Mouse (Mus musculus): Measurements from ENCODE around the gene Rnf31. TPM values are rescaled to one million over a fixed set of nuclear protein-coding genes. Genes with fewer than 3 reads are reported as not detected.

The Rnf31 gene
- polyA plus RNA-seq, 1 experiment from 2014 or later = 12.7 TPM

DNA sequence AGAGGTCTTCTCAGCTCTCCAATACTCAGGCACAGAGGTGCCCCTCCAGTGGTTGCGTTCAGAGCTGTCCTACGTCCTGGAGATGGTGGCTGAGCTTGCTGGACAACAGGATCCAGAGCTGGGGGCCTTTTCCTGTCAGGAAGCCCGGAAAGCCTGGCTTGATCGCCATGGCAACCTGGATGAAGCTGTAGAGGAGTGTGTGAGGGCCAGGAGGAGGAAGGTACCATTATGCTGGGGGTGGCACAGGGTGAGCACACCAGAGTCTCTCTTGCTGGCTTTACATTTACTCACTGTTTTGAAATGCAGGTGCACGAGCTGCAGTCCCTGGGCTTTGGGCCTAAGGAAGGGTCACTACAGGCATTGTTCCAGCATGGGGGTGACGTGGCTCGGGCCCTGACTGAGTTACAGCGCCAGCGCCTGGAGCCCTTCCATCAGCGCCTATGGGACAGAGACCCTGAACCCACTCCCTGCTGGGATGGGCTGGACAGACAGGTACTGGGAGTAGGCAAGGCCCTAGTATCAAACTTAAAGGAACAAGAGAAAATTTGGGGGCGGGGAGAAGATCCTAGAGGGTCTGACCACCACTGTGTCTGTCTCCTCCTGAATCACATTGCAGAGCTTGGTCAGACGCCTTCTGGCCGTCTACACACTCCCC, 4.7 kb downstream of the Rnf31 start:
- 78% methylated on average over 13 of the region's 13 CpGs for WGBS
- H3K4me3 ChIP-seq (ENCODE audit: control insufficient read depth in 1 of 2, insufficient read depth in 1 of 2, low read depth in 1 of 2, low read length in 2 of 2) = no peak overlapping the region
- no peaks in the 10 kb centered on the region for H3K27me3 ChIP-seq (ENCODE audit: control insufficient read depth, insufficient read depth, low read length)
- no peak for ATAC-seq (ENCODE audit: insufficient number of reproducible peaks, insufficient read depth, low FRiP score, low read depth)
- H3K9ac ChIP-seq (ENCODE audit: low read length) = no peak overlapping the region
- H3K36me3 ChIP-seq (ENCODE audit: control insufficient read depth, insufficient read depth, low read length) = peaks cover 75% of the 10 kb centered on the region
- H3K9me3 ChIP-seq (ENCODE audit: control insufficient read depth, low read length) = no peaks in the 10 kb centered on the region
- H3K27ac ChIP-seq (replicated peaks in 1 of 2; ENCODE audit: control insufficient read depth in 1 of 2, insufficient read depth in 1 of 2, low read depth in 2 of 2, low read length in 2 of 2) = 0 out of 4 replicates have a peak overlapping the region, but pooled peaks of 1 of the 2 experiments have one; percentile 6
- no peak overlapping the region for H3K4me2 ChIP-seq (ENCODE audit: low read length)
- peaks cover 5 to 14% of the 10 kb centered on the region in 2 experiments; a peak in 3 of 4 replicates for H3K4me1 ChIP-seq (ENCODE audit: control insufficient read depth in 2 of 2, insufficient read depth in 2 of 2, low read length in 2 of 2)

DNA sequence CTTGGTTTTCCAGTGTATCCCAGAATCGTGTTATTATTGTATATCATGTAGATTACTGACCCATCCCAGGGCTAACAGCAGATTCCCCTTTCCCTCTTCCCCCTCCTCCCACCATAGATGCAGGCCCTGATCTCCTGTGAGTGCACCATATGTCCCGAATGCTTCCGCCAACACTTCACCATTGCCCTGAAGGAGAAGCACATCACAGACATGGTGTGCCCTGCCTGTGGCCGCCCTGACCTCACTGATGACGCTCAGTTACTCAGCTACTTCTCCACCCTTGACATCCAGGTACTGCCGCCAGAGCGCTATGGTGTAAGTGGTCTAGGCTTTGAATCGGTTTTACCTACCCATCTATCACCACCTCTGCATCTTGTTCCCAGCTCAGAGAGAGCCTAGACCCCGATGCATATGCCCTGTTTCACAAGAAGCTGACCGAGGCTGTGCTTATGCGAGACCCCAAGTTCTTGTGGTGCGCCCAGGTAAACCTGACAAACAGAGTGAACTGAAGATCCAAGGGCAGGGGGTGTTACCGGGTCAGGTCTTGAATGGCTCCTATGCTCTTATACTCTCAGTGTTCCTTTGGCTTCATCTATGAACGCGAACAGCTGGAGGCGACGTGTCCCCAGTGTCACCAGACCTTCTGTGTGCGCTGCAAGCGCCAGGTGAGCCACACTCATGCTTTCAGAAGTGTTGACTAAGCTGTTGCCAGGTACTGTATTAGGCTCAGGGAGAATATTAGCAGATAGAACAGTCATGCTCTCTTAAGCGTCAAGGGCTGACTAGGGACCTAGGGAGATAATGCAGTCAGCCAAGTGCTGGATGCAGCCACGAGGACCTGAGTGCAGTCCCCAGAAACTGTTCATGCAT, 7.2 kb downstream of the Rnf31 start:
- 92% methylated on average over 21 of the region's 21 CpGs for WGBS
- Histone ChIP-seq H3K4me2 (ENCODE audit: low read length) (no peak overlapping the region), H3K27me3 (ENCODE audit: control insufficient read depth, insufficient read depth, low read length) (no peaks in the 10 kb centered on the region), H3K4me3 (ENCODE audit: control insufficient read depth in 1 of 2, insufficient read depth in 1 of 2, low read depth in 1 of 2, low read length in 2 of 2) (no peak overlapping the region), H3K36me3 (ENCODE audit: control insufficient read depth, insufficient read depth, low read length) (peaks cover 97% of the 10 kb centered on the region), H3K27ac (replicated peaks in 1 of 2; ENCODE audit: control insufficient read depth in 1 of 2, insufficient read depth in 1 of 2, low read depth in 2 of 2, low read length in 2 of 2) (no peak overlapping the region), H3K9me3 (ENCODE audit: control insufficient read depth, low read length) (no peaks in the 10 kb centered on the region), H3K4me1 (ENCODE audit: control insufficient read depth in 2 of 2, insufficient read depth in 2 of 2, low read length in 2 of 2) (peaks cover 2 to 3% of the 10 kb centered on the region in 2 experiments; a peak in 1 of 4 replicates), H3K9ac (ENCODE audit: low read length) (no peak overlapping the region)
- no peak for ATAC-seq (ENCODE audit: insufficient number of reproducible peaks, insufficient read depth, low FRiP score, low read depth)

DNA sequence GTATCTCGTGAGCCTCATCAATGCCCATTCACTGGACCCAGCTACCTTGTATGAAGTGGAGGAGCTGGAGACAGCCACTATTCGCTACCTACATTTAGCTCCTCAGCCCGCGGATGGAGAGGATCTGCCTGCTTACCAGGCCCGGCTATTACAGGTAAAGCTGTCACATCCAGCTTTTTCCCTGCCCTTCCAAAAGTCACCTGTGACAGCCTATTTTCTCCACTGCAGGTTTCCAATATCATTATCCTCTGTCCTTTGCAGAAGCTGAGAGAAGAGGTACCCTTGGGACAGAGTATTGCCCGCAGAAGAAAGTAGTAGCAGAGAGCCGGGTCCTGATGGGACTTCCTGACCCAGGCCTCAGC, 11.7 kb downstream of the Rnf31 start, which contains the start of gene Irf9:
Gene Irf9 (plus strand): TSS at position 301 of the 362 bp plus-strand sequence.
- Histone ChIP-seq H3K9me3 (ENCODE audit: control insufficient read depth, low read length) (no peaks in the 10 kb centered on the region), H3K27me3 (ENCODE audit: control insufficient read depth, insufficient read depth, low read length) (no peaks in the 10 kb centered on the region), H3K36me3 (ENCODE audit: control insufficient read depth, insufficient read depth, low read length) (peaks cover 84% of the 10 kb centered on the region), H3K9ac (ENCODE audit: low read length) (peak within 1 kb of the TSS; percentile 75), H3K4me1 (ENCODE audit: control insufficient read depth in 2 of 2, insufficient read depth in 2 of 2, low read length in 2 of 2) (peaks cover 7 to 8% of the 10 kb centered on the region in 2 experiments; a peak in 3 of 4 replicates), H3K4me2 (ENCODE audit: low read length) (peak within 1 kb of the TSS; percentile 78), H3K27ac (replicated peaks in 1 of 2; ENCODE audit: control insufficient read depth in 1 of 2, insufficient read depth in 1 of 2, low read depth in 2 of 2, low read length in 2 of 2) (peak within 1 kb of the TSS; percentile 78 to 80), H3K4me3 (ENCODE audit: control insufficient read depth in 1 of 2, insufficient read depth in 1 of 2, low read depth in 1 of 2, low read length in 2 of 2) (peak within 1 kb of the TSS; percentile 48 to 60)
- ATAC-seq (ENCODE audit: insufficient number of reproducible peaks, insufficient read depth, low FRiP score, low read depth) = no peak
- 87% methylated on average over 7 of the region's 7 CpGs for WGBS

DNA sequence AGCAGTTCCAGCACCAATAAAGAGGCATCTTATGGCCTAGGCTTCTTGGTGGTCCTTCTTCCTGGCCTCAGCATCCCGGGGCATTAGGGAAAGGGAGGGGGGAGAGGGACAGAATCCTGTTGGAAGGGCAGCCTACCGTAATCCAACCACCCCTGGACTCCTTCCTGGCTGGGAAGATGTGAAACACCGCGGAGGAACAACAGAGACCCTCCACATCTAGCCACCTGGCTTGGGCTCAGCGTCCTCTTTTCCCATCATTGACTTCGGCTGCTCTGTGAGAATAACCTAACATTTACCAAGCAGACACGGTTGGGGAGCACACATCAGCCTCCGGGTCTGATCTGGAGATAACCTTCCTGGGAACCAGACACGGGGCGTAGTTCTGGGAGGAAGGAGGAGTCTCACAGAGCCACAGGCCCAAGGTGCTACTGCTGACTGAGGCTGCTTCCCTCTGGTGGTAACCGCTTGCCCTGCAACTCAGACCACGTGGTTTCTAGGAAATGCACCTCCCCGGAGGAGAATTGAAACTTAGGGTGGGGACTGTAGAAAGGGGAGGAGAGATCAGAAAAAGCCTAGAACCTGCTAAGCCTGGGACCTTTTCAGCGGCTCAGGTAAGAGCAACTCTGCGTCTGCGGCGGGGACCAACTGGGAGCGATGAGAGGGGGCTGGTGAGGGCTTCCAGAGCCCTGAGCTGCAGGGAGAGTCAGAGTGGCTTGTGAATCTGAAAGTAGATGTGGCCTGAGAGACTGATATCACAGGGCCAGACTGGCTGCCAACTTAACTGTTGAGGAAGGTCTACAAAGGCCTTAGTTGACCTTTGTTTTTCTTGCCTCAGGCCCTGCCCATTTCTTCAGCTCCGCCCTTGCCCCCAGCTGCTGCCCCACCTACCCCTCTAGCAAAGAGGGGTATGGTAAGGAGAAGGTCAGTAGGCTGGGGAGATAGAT, 12.4 kb downstream of the Rnf31 start:
- Histone ChIP-seq H3K9me3 (ENCODE audit: control insufficient read depth, low read length) (no peaks in the 10 kb centered on the region), H3K4me1 (ENCODE audit: control insufficient read depth in 2 of 2, insufficient read depth in 2 of 2, low read length in 2 of 2) (peaks cover 7 to 8% of the 10 kb centered on the region in 2 experiments; a peak in 3 of 4 replicates), H3K9ac (ENCODE audit: low read length) (peak overlapping the region; percentile 75), H3K27me3 (ENCODE audit: control insufficient read depth, insufficient read depth, low read length) (no peaks in the 10 kb centered on the region), H3K4me3 (ENCODE audit: control insufficient read depth in 1 of 2, insufficient read depth in 1 of 2, low read depth in 1 of 2, low read length in 2 of 2) (peak overlapping the region; percentile 48 to 60), H3K27ac (replicated peaks in 1 of 2; ENCODE audit: control insufficient read depth in 1 of 2, insufficient read depth in 1 of 2, low read depth in 2 of 2, low read length in 2 of 2) (peak overlapping the region; percentile 78 to 80), H3K36me3 (ENCODE audit: control insufficient read depth, insufficient read depth, low read length) (peaks cover 84% of the 10 kb centered on the region), H3K4me2 (ENCODE audit: low read length) (peak overlapping the region; percentile 78)
- peak; percentile 81 for ATAC-seq (ENCODE audit: insufficient number of reproducible peaks, insufficient read depth, low FRiP score, low read depth)
- 14% methylated on average over 19 of the region's 19 CpGs for WGBS

DNA sequence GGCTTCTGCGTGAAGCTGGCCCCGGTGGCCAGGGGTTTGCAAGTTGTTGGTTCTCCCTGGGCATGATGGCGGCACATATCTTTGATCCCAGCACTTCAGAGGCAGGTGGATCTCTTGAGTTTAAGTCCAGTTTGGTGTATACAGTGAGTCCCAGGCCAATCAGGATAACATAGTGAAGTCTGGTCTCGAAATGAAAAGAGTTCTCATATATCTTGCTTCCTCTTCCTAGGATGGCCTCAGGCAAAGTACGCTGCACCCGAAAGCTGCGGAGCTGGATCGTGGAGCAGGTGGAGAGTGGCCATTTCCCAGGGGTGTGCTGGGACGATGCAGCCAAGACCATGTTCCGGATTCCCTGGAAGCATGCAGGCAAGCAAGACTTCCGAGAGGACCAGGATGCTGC, 13.3 kb downstream of the Rnf31 start:
- ATAC-seq (ENCODE audit: insufficient number of reproducible peaks, insufficient read depth, low FRiP score, low read depth) = no peak
- 91% methylated on average over 11 of the region's 11 CpGs for WGBS
- Histone ChIP-seq H3K4me1 (ENCODE audit: control insufficient read depth in 2 of 2, insufficient read depth in 2 of 2, low read length in 2 of 2) (peaks cover 7 to 8% of the 10 kb centered on the region in 2 experiments; a peak in 3 of 4 replicates), H3K27me3 (ENCODE audit: control insufficient read depth, insufficient read depth, low read length) (no peaks in the 10 kb centered on the region), H3K9me3 (ENCODE audit: control insufficient read depth, low read length) (no peaks in the 10 kb centered on the region), H3K36me3 (ENCODE audit: control insufficient read depth, insufficient read depth, low read length) (peaks cover 84% of the 10 kb centered on the region), H3K4me2 (ENCODE audit: low read length) (peak overlapping the region; percentile 78), H3K27ac (replicated peaks in 1 of 2; ENCODE audit: control insufficient read depth in 1 of 2, insufficient read depth in 1 of 2, low read depth in 2 of 2, low read length in 2 of 2) (no peak overlapping the region), H3K4me3 (ENCODE audit: control insufficient read depth in 1 of 2, insufficient read depth in 1 of 2, low read depth in 1 of 2, low read length in 2 of 2) (peak overlapping the region in 1 of 2 experiments; percentile 48; a peak in 1 of 4 replicates), H3K9ac (ENCODE audit: low read length) (no peak overlapping the region)

DNA sequence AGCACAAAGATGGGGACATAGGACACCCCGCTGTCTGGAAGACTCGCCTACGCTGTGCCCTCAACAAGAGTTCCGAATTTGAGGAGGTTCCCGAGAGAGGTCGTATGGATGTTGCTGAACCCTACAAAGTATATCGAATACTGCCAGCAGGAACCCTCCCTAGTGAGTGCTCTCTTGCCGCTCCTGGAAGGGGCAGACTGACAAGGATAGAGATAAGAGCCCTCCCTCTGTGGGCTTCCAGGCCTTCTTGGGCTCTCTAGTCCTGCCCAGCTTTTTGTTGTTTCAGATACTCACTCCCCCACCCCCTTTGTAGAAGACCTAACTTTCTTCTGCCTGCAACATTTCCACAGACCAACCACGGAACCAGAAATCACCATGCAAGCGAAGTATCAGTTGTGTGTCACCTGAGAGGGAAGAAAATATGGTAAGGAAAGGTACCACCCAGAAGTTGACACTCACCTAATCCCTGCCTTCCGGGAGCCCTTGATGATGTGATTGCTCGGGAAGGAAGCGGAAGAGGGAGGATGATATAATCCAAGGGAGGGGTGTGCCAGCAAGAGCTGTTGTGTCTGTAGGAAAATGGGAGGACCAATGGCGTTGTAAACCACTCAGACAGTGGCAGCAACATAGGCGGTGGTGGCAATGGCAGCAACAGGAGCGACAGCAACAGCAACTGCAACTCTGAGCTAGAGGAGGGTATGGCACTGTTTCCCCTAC, 14.4 kb downstream of the Rnf31 start:
- Histone ChIP-seq H3K36me3 (ENCODE audit: control insufficient read depth, insufficient read depth, low read length) (peaks cover 78% of the 10 kb centered on the region), H3K4me3 (ENCODE audit: control insufficient read depth in 1 of 2, insufficient read depth in 1 of 2, low read depth in 1 of 2, low read length in 2 of 2) (no peak overlapping the region), H3K9ac (ENCODE audit: low read length) (no peak overlapping the region), H3K9me3 (ENCODE audit: control insufficient read depth, low read length) (no peaks in the 10 kb centered on the region), H3K27me3 (ENCODE audit: control insufficient read depth, insufficient read depth, low read length) (no peaks in the 10 kb centered on the region), H3K4me1 (ENCODE audit: control insufficient read depth in 2 of 2, insufficient read depth in 2 of 2, low read length in 2 of 2) (peaks cover 7 to 8% of the 10 kb centered on the region in 2 experiments; a peak in 3 of 4 replicates), H3K4me2 (ENCODE audit: low read length) (no peak overlapping the region), H3K27ac (replicated peaks in 1 of 2; ENCODE audit: control insufficient read depth in 1 of 2, insufficient read depth in 1 of 2, low read depth in 2 of 2, low read length in 2 of 2) (no peak overlapping the region)
- ATAC-seq (ENCODE audit: insufficient number of reproducible peaks, insufficient read depth, low FRiP score, low read depth) = no peak
- WGBS = 80% methylated on average over 16 of the region's 16 CpGs
